Mouse (Mus musculus): ENCODE data around the gene Lrrc17. TPM values are rescaled to one million over a fixed set of nuclear protein-coding genes. Genes with fewer than 3 reads are reported as not detected.

Gene Lrrc17
- polyA plus RNA-seq, 1 experiment from 2014 or later: 4.6 TPM

- Histone ChIP-seq H3K9ac (ENCODE audit: low read depth, low read length) (no peak overlapping the region), H3K4me3 (ENCODE audit: low read depth, low read length) (no peak overlapping the region), H3K27ac (ENCODE audit: low read length) (no peak overlapping the region), H3K9me3 (replicated peaks; ENCODE audit: control insufficient read depth, low read length, poor library complexity, severe bottlenecking) (no peaks in the 10 kb centered on the region), H3K4me1 (ENCODE audit: control insufficient read depth, insufficient read depth, low read length) (no peaks in the 10 kb centered on the region), H3K36me3 (ENCODE audit: control insufficient read depth, insufficient read depth, low read length) (no peaks in the 10 kb centered on the region), H3K27me3 (ENCODE audit: control insufficient read depth, insufficient read depth, low read depth, low read length) (no peaks in the 10 kb centered on the region), H3K4me2 (ENCODE audit: low read length) (no peak overlapping the region)
- ATAC-seq: no peak
- WGBS: 93% methylated on average over 8 of the region's 8 CpGs
Measured at GRCm38 (mm10) chr5:21505159-21505558, 38.2 kb upstream of the Lrrc17 start.

- Histone ChIP-seq H3K9me3 (replicated peaks; ENCODE audit: control insufficient read depth, low read length, poor library complexity, severe bottlenecking) (no peaks in the 10 kb centered on the region), H3K27me3 (ENCODE audit: control insufficient read depth, insufficient read depth, low read depth, low read length) (no peaks in the 10 kb centered on the region), H3K9ac (ENCODE audit: low read depth, low read length) (no peak overlapping the region), H3K4me3 (ENCODE audit: low read depth, low read length) (no peak overlapping the region), H3K4me1 (ENCODE audit: control insufficient read depth, insufficient read depth, low read length) (no peaks in the 10 kb centered on the region), H3K36me3 (ENCODE audit: control insufficient read depth, insufficient read depth, low read length) (no peaks in the 10 kb centered on the region), H3K27ac (ENCODE audit: low read length) (no peak overlapping the region), H3K4me2 (ENCODE audit: low read length) (no peak overlapping the region)
- ATAC-seq: no peak
- 87% methylated on average over 1 of the region's 1 CpGs for WGBS
Measured at GRCm38 (mm10) chr5:21506887-21507286, 36.5 kb upstream of the Lrrc17 start.

DNA sequence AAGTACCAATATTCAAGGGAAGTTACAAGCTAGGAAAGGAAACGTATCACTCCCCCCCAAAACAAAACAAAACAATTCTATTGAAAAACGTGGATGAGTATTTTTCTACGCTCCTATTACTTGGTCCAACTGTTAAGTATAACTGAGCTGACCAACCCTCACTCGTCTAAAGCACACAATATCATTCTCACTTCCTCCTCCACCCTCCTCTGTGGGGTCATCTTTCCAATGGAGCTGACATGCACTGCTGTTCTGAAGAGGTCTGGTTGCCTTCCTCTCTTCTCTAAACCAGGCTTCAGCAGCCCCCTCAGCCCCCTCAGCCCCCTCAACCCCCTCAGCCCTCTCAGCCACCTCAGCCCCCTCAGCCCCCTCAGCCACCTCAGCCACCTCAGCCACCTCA is 33.6 kb upstream of the Lrrc17 start:
- Histone ChIP-seq H3K4me2 (ENCODE audit: low read length) (no peak overlapping the region), H3K27me3 (ENCODE audit: control insufficient read depth, insufficient read depth, low read depth, low read length) (no peaks in the 10 kb centered on the region), H3K4me3 (ENCODE audit: low read depth, low read length) (no peak overlapping the region), H3K36me3 (ENCODE audit: control insufficient read depth, insufficient read depth, low read length) (no peaks in the 10 kb centered on the region), H3K27ac (ENCODE audit: low read length) (no peak overlapping the region), H3K9ac (ENCODE audit: low read depth, low read length) (no peak overlapping the region), H3K9me3 (replicated peaks; ENCODE audit: control insufficient read depth, low read length, poor library complexity, severe bottlenecking) (no peaks in the 10 kb centered on the region), H3K4me1 (ENCODE audit: control insufficient read depth, insufficient read depth, low read length) (no peaks in the 10 kb centered on the region)
- 83% methylated on average over 4 of the region's 4 CpGs for WGBS
- ATAC-seq: no peak

GRCm38 (mm10) chr5:21513363-21513762 is 30.0 kb upstream of the Lrrc17 start:
- Histone ChIP-seq H3K27me3 (ENCODE audit: control insufficient read depth, insufficient read depth, low read depth, low read length) (no peaks in the 10 kb centered on the region), H3K9me3 (replicated peaks; ENCODE audit: control insufficient read depth, low read length, poor library complexity, severe bottlenecking) (no peaks in the 10 kb centered on the region), H3K4me2 (ENCODE audit: low read length) (no peak overlapping the region), H3K4me1 (ENCODE audit: control insufficient read depth, insufficient read depth, low read length) (no peaks in the 10 kb centered on the region), H3K9ac (ENCODE audit: low read depth, low read length) (no peak overlapping the region), H3K36me3 (ENCODE audit: control insufficient read depth, insufficient read depth, low read length) (no peaks in the 10 kb centered on the region), H3K4me3 (ENCODE audit: low read depth, low read length) (no peak overlapping the region), H3K27ac (ENCODE audit: low read length) (no peak overlapping the region)
- no peak for ATAC-seq
- WGBS: 43% methylated on average over 10 of the region's 10 CpGs

GRCm38 (mm10) chr5:21517562-21517961 is 25.8 kb upstream of the Lrrc17 start:
- ATAC-seq: no peak
- no peak overlapping the region for H3K4me2 ChIP-seq (ENCODE audit: low read length)
- H3K9me3 ChIP-seq (replicated peaks; ENCODE audit: control insufficient read depth, low read length, poor library complexity, severe bottlenecking): no peaks in the 10 kb centered on the region
- H3K27me3 ChIP-seq (ENCODE audit: control insufficient read depth, insufficient read depth, low read depth, low read length): no peaks in the 10 kb centered on the region
- no peak overlapping the region for H3K4me3 ChIP-seq (ENCODE audit: low read depth, low read length)
- H3K4me1 ChIP-seq (ENCODE audit: control insufficient read depth, insufficient read depth, low read length): no peaks in the 10 kb centered on the region
- H3K9ac ChIP-seq (ENCODE audit: low read depth, low read length): no peak overlapping the region
- 95% methylated on average over 2 of the region's 2 CpGs for WGBS
- H3K36me3 ChIP-seq (ENCODE audit: control insufficient read depth, insufficient read depth, low read length): no peaks in the 10 kb centered on the region
- H3K27ac ChIP-seq (ENCODE audit: low read length): no peak overlapping the region

DNA sequence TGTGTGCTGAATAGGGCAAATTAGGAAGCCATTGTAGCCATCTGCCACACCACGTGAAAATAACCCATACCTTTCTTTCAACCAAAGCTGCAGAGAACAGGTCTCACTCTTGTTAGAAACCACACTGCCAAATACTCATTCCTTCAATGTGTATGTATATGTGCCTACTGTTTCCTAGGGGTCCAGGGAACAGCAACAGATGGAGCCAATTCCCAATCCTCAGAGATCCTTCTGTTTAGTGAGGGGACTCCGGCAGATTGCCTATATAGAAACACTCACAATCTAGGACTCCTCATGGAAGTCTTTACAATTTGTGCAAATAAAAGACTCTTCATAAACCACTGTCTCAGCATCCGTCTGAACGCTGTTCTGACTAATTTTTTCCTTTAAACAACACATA is 25.2 kb upstream of the Lrrc17 start:
- H3K27ac ChIP-seq (ENCODE audit: low read length): no peak overlapping the region
- 72% methylated on average over 4 of the region's 4 CpGs for WGBS
- no peaks in the 10 kb centered on the region for H3K4me1 ChIP-seq (ENCODE audit: control insufficient read depth, insufficient read depth, low read length)
- H3K4me3 ChIP-seq (ENCODE audit: low read depth, low read length): no peak overlapping the region
- no peak overlapping the region for H3K4me2 ChIP-seq (ENCODE audit: low read length)
- no peaks in the 10 kb centered on the region for H3K36me3 ChIP-seq (ENCODE audit: control insufficient read depth, insufficient read depth, low read length)
- H3K9me3 ChIP-seq (replicated peaks; ENCODE audit: control insufficient read depth, low read length, poor library complexity, severe bottlenecking): no peaks in the 10 kb centered on the region
- H3K9ac ChIP-seq (ENCODE audit: low read depth, low read length): no peak overlapping the region
- no peaks in the 10 kb centered on the region for H3K27me3 ChIP-seq (ENCODE audit: control insufficient read depth, insufficient read depth, low read depth, low read length)
- no peak for ATAC-seq

GRCm38 (mm10) chr5:21519166-21519565 is 24.2 kb upstream of the Lrrc17 start:
- Histone ChIP-seq H3K4me3 (ENCODE audit: low read depth, low read length) (no peak overlapping the region), H3K9ac (ENCODE audit: low read depth, low read length) (no peak overlapping the region), H3K9me3 (replicated peaks; ENCODE audit: control insufficient read depth, low read length, poor library complexity, severe bottlenecking) (no peaks in the 10 kb centered on the region), H3K4me2 (ENCODE audit: low read length) (no peak overlapping the region), H3K4me1 (ENCODE audit: control insufficient read depth, insufficient read depth, low read length) (no peaks in the 10 kb centered on the region), H3K27me3 (ENCODE audit: control insufficient read depth, insufficient read depth, low read depth, low read length) (no peaks in the 10 kb centered on the region), H3K27ac (ENCODE audit: low read length) (no peak overlapping the region), H3K36me3 (ENCODE audit: control insufficient read depth, insufficient read depth, low read length) (no peaks in the 10 kb centered on the region)
- 87% methylated on average over 3 of the region's 3 CpGs for WGBS
- no peak for ATAC-seq

- H3K4me3 ChIP-seq (ENCODE audit: low read depth, low read length): no peak overlapping the region
- 14% methylated on average over 11 of the region's 11 CpGs for WGBS
- H3K4me1 ChIP-seq (ENCODE audit: control insufficient read depth, insufficient read depth, low read length): no peaks in the 10 kb centered on the region
- H3K27me3 ChIP-seq (ENCODE audit: control insufficient read depth, insufficient read depth, low read depth, low read length): no peaks in the 10 kb centered on the region
- H3K9me3 ChIP-seq (replicated peaks; ENCODE audit: control insufficient read depth, low read length, poor library complexity, severe bottlenecking): 0 out of 2 replicates have a peak, but pooled peaks cover 7% of the 10 kb centered on the region
- no peak for ATAC-seq
- no peak overlapping the region for H3K4me2 ChIP-seq (ENCODE audit: low read length)
- no peaks in the 10 kb centered on the region for H3K36me3 ChIP-seq (ENCODE audit: control insufficient read depth, insufficient read depth, low read length)
- no peak overlapping the region for H3K9ac ChIP-seq (ENCODE audit: low read depth, low read length)
- no peak overlapping the region for H3K27ac ChIP-seq (ENCODE audit: low read length)
Measured at GRCm38 (mm10) chr5:21526835-21527485, 16.4 kb upstream of the Lrrc17 start.

- Histone ChIP-seq H3K4me2 (ENCODE audit: low read length) (no peak overlapping the region), H3K4me3 (ENCODE audit: low read depth, low read length) (no peak overlapping the region), H3K9me3 (replicated peaks; ENCODE audit: control insufficient read depth, low read length, poor library complexity, severe bottlenecking) (0 out of 2 replicates have a peak, but pooled peaks cover 7% of the 10 kb centered on the region), H3K4me1 (ENCODE audit: control insufficient read depth, insufficient read depth, low read length) (no peaks in the 10 kb centered on the region), H3K36me3 (ENCODE audit: control insufficient read depth, insufficient read depth, low read length) (no peaks in the 10 kb centered on the region), H3K27me3 (ENCODE audit: control insufficient read depth, insufficient read depth, low read depth, low read length) (no peaks in the 10 kb centered on the region), H3K9ac (ENCODE audit: low read depth, low read length) (no peak overlapping the region), H3K27ac (ENCODE audit: low read length) (no peak overlapping the region)
- 47% methylated on average over 4 of the region's 4 CpGs for WGBS
- ATAC-seq: no peak
Measured at GRCm38 (mm10) chr5:21527488-21527911, 15.9 kb upstream of the Lrrc17 start.

All from midbrain, embryonic 16.5 days (tissue).